Mouse (Mus musculus) embryonic facial prominence, embryonic 14.5 days (tissue): ENCODE data around the gene Rnf213. TPM values are rescaled to one million over a fixed set of nuclear protein-coding genes. Genes with fewer than 3 reads are reported as not detected.
"Not testable (repeated sequence)": the region's sequence is repeated elsewhere in the genome, so short reads cannot be mapped to it uniquely, and the experiment has no call there.

Experiments
- ATAC-seq: fragments of 200-750 bp; cut with Nextera tagmentation; 2 replicates; pipeline ENCODE4 v1.8.0; 2017; ENCODE audit warnings: low read depth, moderate number of reproducible peaks, moderate TSS enrichment
- DNase-seq: peaks from one replicate; pipeline ENCODE4 v3.0.0-alpha.2; 2015; ENCODE audit warnings: low spot score
- H3K27ac ChIP-seq: fragments of 300-500 bp; sonication (generic); replicated peaks from 2 replicates; pipeline ENCODE4 v1.5.1; 2014; ENCODE audit warnings: low read depth, mild to moderate bottlenecking, low read length, moderate library complexity
- H3K27me3 ChIP-seq: fragments of 300-500 bp; sonication (generic); replicated peaks from 2 replicates; pipeline ENCODE4 v1.6.1; 2014; ENCODE audit warnings: low read length; ENCODE audit not compliant: control insufficient read depth, insufficient read depth
- H3K36me3 ChIP-seq: fragments of 300-500 bp; sonication (generic); 2 replicates; pipeline ENCODE4 v1.6.1; 2014; ENCODE audit warnings: low read length, mixed read lengths; ENCODE audit not compliant: control insufficient read depth, insufficient read depth
- H3K4me1 ChIP-seq: fragments of 300-500 bp; sonication (generic); 2 replicates; pipeline ENCODE4 v1.6.1; 2014; ENCODE audit warnings: antibody characterized with exemption, low read length; ENCODE audit not compliant: control insufficient read depth, insufficient read depth
- H3K4me2 ChIP-seq: fragments of 300-500 bp; sonication (generic); 2 replicates; pipeline ENCODE4 v1.6.1; 2014; ENCODE audit warnings: low read depth, mild to moderate bottlenecking, low read length, moderate library complexity, mixed read lengths
- H3K4me3 ChIP-seq: fragments of 300-500 bp; sonication (generic); 2 replicates; pipeline ENCODE4 v1.5.1; 2014; ENCODE audit warnings: low read depth, mild to moderate bottlenecking, low read length
- H3K9ac ChIP-seq: fragments of 300-500 bp; sonication (generic); 2 replicates; pipeline ENCODE4 v1.6.1; 2014; ENCODE audit warnings: low read depth, mild to moderate bottlenecking, low read length, moderate library complexity, mixed read lengths
- H3K9me3 ChIP-seq: fragments of 300-500 bp; sonication (generic); 2 replicates; pipeline ENCODE4 v1.6.1; 2016; ENCODE audit warnings: low read length; ENCODE audit not compliant: control insufficient read depth
- WGBS: fragments of 180-500 bp; shearing (Covaris S2); extraction: QIAGEN DNeasy Blood & Tissue Kit; methylation state at CpG from one replicate; pipeline ENCODE4 v1.1.7; 2014; 5-methylcytosine and 5-hydroxymethylcytosine counted together
- polyA plus RNA-seq: library from polyadenylated mRNA; unstranded; fragments of >200 nt; fragmentation: Nextera tagmentation; extraction: Ambion mirVana; gene quantifications from 2 replicates; pipeline ENCODE4 v1.2.1, GENCODE M21; 2014

Rnf213 gene
- polyA plus RNA-seq, 1 experiment from 2014 or later = 5.3 TPM

DNA sequence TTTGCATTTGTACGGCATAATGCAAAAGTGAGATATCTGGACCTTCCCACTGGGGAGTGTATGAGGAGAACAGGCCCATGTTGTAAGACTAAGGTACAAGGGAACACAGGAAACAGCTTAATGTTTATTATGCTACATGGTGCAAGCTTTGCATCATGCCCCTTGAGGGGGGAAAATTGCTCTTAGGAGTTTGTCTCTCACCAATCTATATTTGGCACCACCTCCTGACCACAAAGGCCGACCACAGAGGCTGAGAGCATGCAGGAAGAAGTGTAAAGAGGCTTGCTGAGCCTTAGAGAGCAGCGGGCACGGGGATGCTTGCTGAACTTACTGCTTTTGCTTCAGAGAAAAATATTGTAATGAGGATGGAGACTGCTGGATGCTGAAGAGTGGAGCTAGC is 8.0 kb upstream of the Rnf213 start:
- no peaks in the 10 kb centered on the region for H3K9me3 ChIP-seq
- no peaks in the 10 kb centered on the region for H3K4me1 ChIP-seq
- H3K4me3 ChIP-seq = no peak overlapping the region
- DNase-seq = peak; percentile 34
- H3K27me3 ChIP-seq = peaks cover 7% of the 10 kb centered on the region
- H3K9ac ChIP-seq = no peak overlapping the region
- peaks cover 4% of the 10 kb centered on the region; the same call in 1 of the 2 replicates for H3K36me3 ChIP-seq
- ATAC-seq = no peak
- no peak overlapping the region for H3K4me2 ChIP-seq
- 66% methylated on average over 4 of the region's 4 CpGs for WGBS
- H3K27ac ChIP-seq = no peak overlapping the region

DNA sequence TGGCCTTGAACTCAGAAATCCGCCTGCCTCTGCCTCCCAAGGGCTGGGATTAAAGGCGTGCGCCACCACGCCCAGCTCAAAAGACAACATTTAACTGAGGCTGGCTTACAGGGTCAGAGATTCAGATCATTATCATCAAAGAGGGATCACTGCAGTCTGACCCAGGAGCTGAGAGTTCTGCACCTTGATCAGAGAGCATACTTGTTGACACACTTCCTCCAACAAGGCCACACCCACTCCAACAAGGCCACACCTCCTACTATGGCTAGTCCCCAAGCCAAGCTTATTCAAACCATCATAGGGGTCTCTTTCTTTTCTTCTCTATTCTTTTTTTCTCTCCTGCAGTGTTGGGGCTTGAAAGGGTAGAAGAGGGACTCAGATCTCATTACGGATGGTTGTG is 6.6 kb upstream of the Rnf213 start:
- peaks cover 21% of the 10 kb centered on the region for H3K27me3 ChIP-seq
- WGBS = 95% methylated on average over 5 of the region's 5 CpGs
- peaks cover 5% of the 10 kb centered on the region; the same call in 1 of the 2 replicates for H3K4me1 ChIP-seq
- H3K9ac ChIP-seq = no peak overlapping the region
- H3K4me2 ChIP-seq = no peak overlapping the region
- no peak for ATAC-seq
- DNase-seq = no peak
- H3K4me3 ChIP-seq = no peak overlapping the region
- H3K9me3 ChIP-seq = no peaks in the 10 kb centered on the region
- H3K27ac ChIP-seq = no peak overlapping the region
- H3K36me3 ChIP-seq = no peaks in the 10 kb centered on the region

DNA sequence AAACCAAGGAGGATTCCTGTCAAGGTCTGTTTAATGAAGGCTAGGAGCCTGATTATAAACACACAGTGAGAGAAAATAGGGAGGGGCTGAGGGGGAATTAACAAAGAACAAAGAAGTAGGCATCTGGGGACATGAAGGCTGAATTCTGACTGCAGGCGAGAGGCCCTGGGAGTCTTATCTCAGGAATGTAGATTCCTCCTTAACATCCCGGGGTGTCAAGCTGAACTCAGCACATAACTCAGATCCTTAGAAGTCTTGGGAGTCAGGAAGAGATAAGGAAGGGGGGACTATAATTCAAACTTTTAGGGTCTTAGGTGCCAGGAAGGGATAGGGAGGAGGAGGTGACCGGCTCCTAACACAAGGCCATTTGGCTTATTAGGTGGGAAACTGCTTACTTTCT is 5.6 kb upstream of the Rnf213 start:
- peaks cover 30% of the 10 kb centered on the region for H3K27me3 ChIP-seq
- ATAC-seq, H3K36me3 ChIP-seq, H3K27ac ChIP-seq, H3K9me3 ChIP-seq, H3K9ac ChIP-seq, H3K4me2 ChIP-seq, H3K4me3 ChIP-seq, DNase-seq, H3K4me1 ChIP-seq: not testable (repeated sequence)
- 22% methylated on average over 3 of the region's 3 CpGs for WGBS

DNA sequence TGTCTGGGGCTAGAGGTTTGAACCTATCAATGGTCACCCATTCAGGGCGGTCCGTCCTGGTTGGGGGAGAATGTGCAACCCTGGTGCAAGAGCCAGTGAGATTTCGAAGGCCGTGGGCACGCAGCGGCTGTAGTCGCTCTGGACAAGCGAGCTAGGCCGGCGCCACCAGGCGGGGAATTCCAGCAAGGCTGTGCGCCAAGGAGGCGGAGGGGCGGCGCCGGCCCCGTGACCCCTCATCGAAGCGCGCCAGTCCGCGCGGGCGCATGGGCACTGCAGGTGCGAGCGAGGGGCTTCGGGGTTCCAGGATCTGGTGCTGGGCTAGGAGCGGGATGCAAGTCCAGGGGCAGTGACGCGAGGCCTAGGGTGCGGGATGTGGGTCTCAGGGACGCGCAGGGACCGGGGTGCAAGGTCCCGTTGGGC is 3.0 kb upstream of the Rnf213 start:
- peaks cover 48% of the 10 kb centered on the region for H3K27me3 ChIP-seq
- peak overlapping the region; percentile 68 for H3K4me3 ChIP-seq
- no peaks in the 10 kb centered on the region for H3K36me3 ChIP-seq
- under 1% methylated on average over 24 of the region's 35 CpGs for WGBS
- peak overlapping the region; percentile 98 for H3K4me2 ChIP-seq
- H3K9ac ChIP-seq = peak overlapping the region; percentile 66
- peaks cover 10% of the 10 kb centered on the region for H3K4me1 ChIP-seq
- H3K27ac ChIP-seq = peak overlapping the region; percentile 52
- DNase-seq = peak; percentile 75
- H3K9me3 ChIP-seq = no peaks in the 10 kb centered on the region
- ATAC-seq = peak; percentile 63

DNA sequence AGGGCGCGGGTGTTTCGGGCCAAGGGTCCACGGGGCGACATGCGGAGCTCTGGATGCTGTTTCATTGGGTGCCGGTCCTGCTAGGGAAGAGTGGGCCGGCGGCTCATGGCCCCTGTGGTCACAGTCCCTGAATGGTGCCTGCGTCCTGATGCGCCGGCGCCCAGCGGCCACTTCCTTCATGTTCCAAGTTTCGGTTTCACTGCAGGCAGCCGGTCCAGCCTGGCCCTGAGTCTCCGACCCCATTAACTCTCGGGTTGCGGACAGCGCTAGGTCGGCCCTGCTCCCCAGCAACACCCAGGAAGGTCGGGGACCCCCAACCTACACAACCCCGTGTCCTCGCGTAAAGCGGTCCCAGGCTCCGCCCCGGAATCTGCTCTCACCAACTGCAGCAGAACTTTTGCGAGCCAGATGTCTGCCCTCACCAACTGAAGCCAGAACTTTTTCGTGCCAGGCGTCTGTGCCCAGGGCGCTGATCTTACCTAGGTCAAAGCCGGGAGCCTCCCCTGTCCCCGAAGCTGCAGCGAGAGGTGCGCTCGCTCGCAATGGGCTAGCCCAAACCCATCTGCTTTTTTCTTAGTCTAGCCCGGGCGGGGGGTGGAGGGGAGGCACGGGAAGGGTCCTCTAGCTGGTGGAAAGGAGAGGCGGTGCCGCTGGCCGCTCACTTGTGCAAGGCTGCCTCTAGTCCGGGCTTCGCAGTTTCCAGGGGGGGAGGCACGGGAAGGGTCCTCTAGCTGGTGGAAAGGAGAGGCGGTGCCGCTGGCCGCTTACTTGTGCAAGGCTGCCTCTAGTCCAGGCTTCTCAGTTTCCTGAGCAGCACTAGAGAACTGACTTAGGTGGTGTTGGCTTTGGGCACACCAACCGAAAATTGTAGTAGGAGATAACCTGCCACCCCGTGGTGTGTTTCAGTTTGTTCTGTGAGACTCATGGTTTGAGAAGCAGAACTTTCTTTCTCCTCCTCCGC is 2.3 kb upstream of the Rnf213 start:
- WGBS = 3% methylated on average over 36 of the region's 53 CpGs
- peaks cover 55% of the 10 kb centered on the region for H3K27me3 ChIP-seq
- ATAC-seq = peak; percentile 13; the same call in 1 of the 2 replicates

DNA sequence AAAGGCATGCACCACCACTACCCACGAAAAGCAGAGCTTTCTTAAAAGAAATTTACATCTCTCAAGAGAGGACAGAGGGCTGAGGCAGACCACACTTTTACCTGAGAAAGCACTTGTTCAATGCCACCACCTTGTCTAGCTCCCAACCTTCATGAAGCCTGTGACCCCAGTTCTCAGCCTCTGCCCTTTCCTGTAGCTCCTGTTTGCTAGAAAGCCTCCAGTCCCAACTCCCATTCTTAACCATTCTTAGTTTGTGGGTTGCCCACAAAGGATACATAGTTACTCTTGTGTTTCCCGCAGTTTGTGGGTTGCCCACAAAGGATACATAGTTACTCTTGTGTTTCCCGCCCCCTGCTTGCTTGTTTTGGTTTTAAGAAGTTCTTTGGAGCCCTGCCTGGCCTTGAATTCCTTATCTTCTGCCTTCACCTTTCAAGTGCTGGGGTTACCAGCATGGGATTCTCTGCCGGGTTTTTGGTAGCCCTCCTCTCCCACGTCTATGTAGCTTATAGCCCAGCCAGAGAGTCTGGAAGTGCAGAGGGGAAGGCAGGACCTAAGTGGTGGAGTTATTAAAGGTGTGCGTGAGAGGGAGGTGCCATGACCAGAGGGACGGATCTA is 1.4 kb upstream of the Rnf213 start:
- peaks cover 10% of the 10 kb centered on the region for H3K4me1 ChIP-seq
- H3K4me3 ChIP-seq = peak overlapping the region; percentile 68; the same call in 1 of the 2 replicates
- WGBS = 31% methylated on average over 7 of the region's 7 CpGs
- ATAC-seq = no peak
- no peak overlapping the region for H3K27ac ChIP-seq
- DNase-seq = no peak
- H3K9me3 ChIP-seq = no peaks in the 10 kb centered on the region
- H3K4me2 ChIP-seq = peak overlapping the region; percentile 84; the same call in 1 of the 2 replicates
- no peaks in the 10 kb centered on the region for H3K36me3 ChIP-seq
- H3K27me3 ChIP-seq = peaks cover 64% of the 10 kb centered on the region
- no peak overlapping the region for H3K9ac ChIP-seq

More for the DNA sequence above, 2.3 kb upstream of the Rnf213 start:
- Histone ChIP-seq H3K4me3 (peak overlapping the region; percentile 68), H3K4me1 (peaks cover 10% of the 10 kb centered on the region), H3K36me3 (no peaks in the 10 kb centered on the region), H3K9ac (peak overlapping the region; percentile 66), H3K27ac (peak overlapping the region; percentile 52), H3K9me3 (no peaks in the 10 kb centered on the region), H3K4me2 (peak overlapping the region; percentile 98)
- DNase-seq = peak; percentile 38

DNA sequence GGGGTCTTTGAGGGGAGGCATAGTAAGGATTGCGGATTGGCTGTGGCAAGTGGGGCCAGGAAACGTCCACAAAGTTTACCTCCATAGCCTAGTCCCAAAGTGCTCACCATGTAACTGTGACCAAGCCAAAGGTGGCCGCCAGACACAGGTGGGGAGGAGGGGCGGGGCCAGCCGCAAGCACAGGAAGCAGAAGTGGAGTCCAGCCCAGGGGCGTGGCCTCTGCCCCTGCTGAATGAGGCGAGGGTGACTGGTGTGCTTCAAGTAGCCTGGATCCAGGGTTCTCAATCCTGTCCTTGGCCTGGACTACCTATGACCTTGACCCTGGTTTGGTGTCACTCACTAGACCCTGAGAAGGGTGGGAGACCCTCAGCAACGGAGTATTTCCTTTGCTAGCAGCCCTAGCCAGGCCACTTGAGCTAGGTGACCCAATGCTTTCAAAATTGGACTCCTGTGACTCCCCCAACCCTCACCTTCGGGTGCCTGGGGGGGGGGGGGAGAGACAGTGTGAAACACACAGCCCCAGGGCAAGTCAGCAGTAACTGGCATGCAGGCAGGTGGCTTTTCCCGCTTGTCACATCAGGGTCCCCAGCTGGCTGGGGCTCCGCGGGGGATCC is 792 bp upstream of the Rnf213 start:
- Histone ChIP-seq H3K9ac (no peak overlapping the region), H3K4me2 (peak overlapping the region; percentile 84), H3K36me3 (no peaks in the 10 kb centered on the region), H3K4me1 (peaks cover 10% of the 10 kb centered on the region), H3K27me3 (peaks cover 67% of the 10 kb centered on the region), H3K4me3 (peak overlapping the region; percentile 54; the same call in 1 of the 2 replicates), H3K27ac (no peak overlapping the region), H3K9me3 (no peaks in the 10 kb centered on the region)
- DNase-seq = peak; percentile 22
- ATAC-seq = no peak
- WGBS = 8% methylated on average over 12 of the region's 12 CpGs

DNA sequence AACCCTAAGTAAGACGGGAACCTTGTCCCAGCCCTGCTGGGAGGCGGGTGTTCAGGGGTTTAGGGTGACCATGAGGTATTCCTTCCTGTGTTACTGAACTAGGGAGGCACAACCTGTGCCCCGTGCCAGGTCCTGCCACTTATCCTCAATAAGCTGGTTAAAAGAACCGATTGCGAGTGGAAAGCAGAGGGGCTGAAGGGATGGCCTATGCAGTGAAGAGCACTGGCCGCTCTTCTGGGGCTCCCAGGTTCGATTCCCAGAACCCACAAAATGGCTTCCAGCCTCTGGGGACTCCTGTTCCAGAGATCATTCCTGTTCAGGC is 544 bp downstream of the Rnf213 start:
- H3K36me3 ChIP-seq = no peaks in the 10 kb centered on the region
- H3K9ac ChIP-seq = peak overlapping the region; percentile 56
- peaks cover 64% of the 10 kb centered on the region for H3K27me3 ChIP-seq
- no peak overlapping the region for H3K27ac ChIP-seq
- WGBS = 26% methylated on average over 7 of the region's 7 CpGs
- no peak for ATAC-seq
- peaks cover 10% of the 10 kb centered on the region for H3K4me1 ChIP-seq
- DNase-seq = no peak
- H3K9me3 ChIP-seq = no peaks in the 10 kb centered on the region
- H3K4me3 ChIP-seq = peak overlapping the region; percentile 54
- H3K4me2 ChIP-seq = peak overlapping the region; percentile 84
